Mouse (Mus musculus) liver, adult 2 months (tissue): ENCODE measurements around the gene Ndufb8. TPM values are rescaled to one million over a fixed set of nuclear protein-coding genes. Genes with fewer than 3 reads are reported as not detected.

Experiments used
- DNase-seq: peaks from one replicate; pipeline ENCODE4 v3.0.0-alpha.2; 2011; ENCODE audit warnings: low read depth, low spot score; ENCODE audit errors: extremely low read depth
- H3K27ac ChIP-seq: fragments of 200-500 bp; replicated peaks from 2 replicates; pipeline ENCODE4 v1.5.1; 2012; ENCODE audit warnings: low read depth, mild to moderate bottlenecking, control low read depth, inconsistent platforms, low read length; ENCODE audit not compliant: insufficient read depth
- H3K27me3 ChIP-seq: fragments of 200-500 bp; 2 replicates; pipeline ENCODE4 v1.6.1; 2012; ENCODE audit warnings: mild to moderate bottlenecking, moderate library complexity, low read length, inconsistent platforms; ENCODE audit not compliant: control insufficient read depth, insufficient read depth
- H3K36me3 ChIP-seq: fragments of 200-500 bp; 2 replicates; pipeline ENCODE4 v1.6.1; 2012; ENCODE audit warnings: low read length, inconsistent platforms; ENCODE audit not compliant: control insufficient read depth, insufficient read depth
- H3K4me1 ChIP-seq: fragments of 200-500 bp; 2 replicates; pipeline ENCODE4 v1.6.1; 2011; ENCODE audit warnings: low read length; ENCODE audit not compliant: control insufficient read depth, insufficient read depth
- H3K4me3 ChIP-seq: fragments of 200-500 bp; 2 replicates; pipeline ENCODE4 v1.5.1; 2011; ENCODE audit warnings: low read depth, mild to moderate bottlenecking, control low read depth, low read length, moderate library complexity; ENCODE audit not compliant: insufficient read depth
- H3K79me2 ChIP-seq: fragments of 200-500 bp; 2 replicates; pipeline ENCODE4 v1.6.1; 2012; ENCODE audit warnings: inconsistent platforms, mild to moderate bottlenecking, low read length, moderate library complexity; ENCODE audit not compliant: control insufficient read depth, insufficient read depth
- H3K9ac ChIP-seq: fragments of 200-500 bp; 2 replicates; pipeline ENCODE4 v1.6.1; 2012; ENCODE audit warnings: low read depth, mild to moderate bottlenecking, control low read depth, inconsistent platforms, low read length
- CTCF ChIP-seq: fragments of 200-500 bp; IDR thresholded peaks from 2 replicates; pipeline ENCODE4 v1.5.1; 2011; ENCODE audit warnings: low read depth, low read length, control low read depth
- POLR2A ChIP-seq: fragments of 200-500 bp; IDR thresholded peaks from 2 replicates; pipeline ENCODE4 v1.6.1; 2011; ENCODE audit warnings: low read length, control low read depth; ENCODE audit not compliant: insufficient read depth; ENCODE audit errors: extremely low read depth
- WGBS: fragments of 180-500 bp; shearing (Covaris S2); methylation state at CpG from one replicate; pipeline ENCODE4 v1.1.7; 2018; 5-methylcytosine and 5-hydroxymethylcytosine counted together
- polyA plus RNA-seq: library from polyadenylated mRNA; depleted of rRNA; stranded (reverse); fragments of >200 nt; gene quantifications from 2 replicates; pipeline ENCODE4 v1.2.3, GENCODE M21; 2012
- total RNA-seq: library from RNA; depleted of rRNA; stranded (reverse); fragments of >200 nt; gene quantifications from 2 replicates; pipeline ENCODE4 v1.2.3, GENCODE M21; 2014

The Ndufb8 gene
- total and polyA plus RNA-seq, 2 experiments = 394 to 570 TPM

GRCm38 (mm10) chr19:44514521-44515451, 40.5 kb downstream of the Ndufb8 start:
- DNase-seq = peak; percentile 10
- 43% methylated on average over 14 of the region's 14 CpGs for WGBS

DNA sequence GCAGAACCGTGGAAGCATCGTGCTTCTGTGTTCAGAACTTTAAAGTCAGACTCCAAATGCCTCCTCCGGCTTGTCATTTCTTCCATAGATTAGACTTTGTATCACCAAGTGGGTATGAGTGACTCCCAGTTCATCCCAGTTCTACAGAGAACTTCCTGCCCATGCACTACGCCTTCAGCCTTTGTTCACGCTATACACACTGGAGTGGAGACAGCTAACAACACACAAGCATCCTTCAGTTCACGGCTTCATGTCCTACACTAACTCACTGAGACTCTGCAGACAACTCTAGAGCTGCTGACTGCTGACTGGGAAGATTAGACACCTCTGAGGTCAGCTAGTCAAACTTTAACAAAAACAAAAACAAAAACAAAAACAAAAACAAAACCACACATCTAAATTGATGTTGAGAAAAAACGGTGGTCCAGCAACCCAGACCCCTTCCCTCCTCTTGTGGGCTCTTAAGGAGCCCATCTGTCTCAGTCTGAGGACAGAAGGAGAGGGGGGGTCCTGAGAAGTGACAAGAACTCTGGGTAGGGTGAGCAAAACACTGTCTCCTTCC, 41.2 kb downstream of the Ndufb8 start:
- DNase-seq = no peak
- H3K27ac ChIP-seq = no peak overlapping the region
- TF ChIP-seq POLR2A (no peak), CTCF (no peak)
- H3K4me3 ChIP-seq = no peak overlapping the region
- no peaks in the 10 kb centered on the region; the same call in 1 of the 2 replicates for H3K36me3 ChIP-seq
- H3K9ac ChIP-seq = no peak overlapping the region
- peaks cover 12% of the 10 kb centered on the region for H3K27me3 ChIP-seq
- 29% methylated on average over 7 of the region's 7 CpGs for WGBS
- no peaks in the 10 kb centered on the region for H3K79me2 ChIP-seq
- H3K4me1 ChIP-seq = no peaks in the 10 kb centered on the region

More at GRCm38 (mm10) chr19:44514521-44515451, 40.5 kb downstream of the Ndufb8 start:
- Histone ChIP-seq H3K27ac (no peak overlapping the region), H3K4me3 (no peak overlapping the region), H3K27me3 (peaks cover 10% of the 10 kb centered on the region), H3K9ac (no peak overlapping the region), H3K79me2 (no peaks in the 10 kb centered on the region), H3K4me1 (no peaks in the 10 kb centered on the region), H3K36me3 (no peaks in the 10 kb centered on the region; the same call in 1 of the 2 replicates)
- TF ChIP-seq POLR2A (no peak), CTCF (no peak)

DNA sequence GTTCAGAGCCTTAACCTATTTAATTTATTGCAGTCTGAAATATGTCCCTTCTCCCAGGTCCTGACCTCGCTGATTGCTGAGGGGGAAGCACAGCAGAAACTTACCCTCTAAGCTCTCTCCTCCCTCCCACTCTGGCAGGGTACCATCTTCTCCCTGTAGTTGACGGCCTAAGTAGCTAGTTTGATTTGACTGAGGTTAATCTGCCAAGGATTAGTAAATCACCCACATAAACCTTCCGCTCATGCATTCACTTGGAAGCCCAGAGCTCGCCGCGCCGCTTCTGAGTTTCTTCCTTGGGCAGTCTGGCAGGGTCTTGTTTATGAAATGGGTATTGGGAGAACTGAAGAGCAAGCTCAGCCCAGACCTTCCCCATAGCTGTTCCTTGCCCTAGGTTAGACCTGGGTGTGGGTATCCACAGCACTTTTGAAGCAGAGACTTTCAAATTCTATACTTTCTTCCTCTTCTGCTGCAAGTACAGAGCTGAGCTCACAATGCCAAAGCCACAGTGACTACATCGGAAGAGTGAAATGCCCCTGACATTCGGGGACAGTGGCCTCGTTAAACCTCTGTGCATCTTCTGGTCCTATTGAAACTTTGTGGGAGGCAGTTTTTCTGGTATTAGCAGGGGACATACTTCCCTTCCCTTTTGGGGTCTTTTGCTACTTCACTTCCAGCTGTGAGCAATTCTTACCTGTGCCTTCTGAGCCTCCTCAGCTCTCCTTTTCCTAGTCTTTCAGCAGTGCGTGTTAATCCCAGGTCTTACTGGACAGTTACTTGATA, 42.0 kb downstream of the Ndufb8 start:
- H3K9ac ChIP-seq = no peak overlapping the region
- H3K4me3 ChIP-seq = no peak overlapping the region
- peaks cover 12% of the 10 kb centered on the region for H3K27me3 ChIP-seq
- H3K79me2 ChIP-seq = no peaks in the 10 kb centered on the region
- no peak overlapping the region for H3K27ac ChIP-seq
- H3K36me3 ChIP-seq = no peaks in the 10 kb centered on the region; the same call in 1 of the 2 replicates
- no peaks in the 10 kb centered on the region for H3K4me1 ChIP-seq
- WGBS = 28% methylated on average over 11 of the region's 11 CpGs
- no peak for TF ChIP-seq CTCF
- no peak for TF ChIP-seq POLR2A
- no peak for DNase-seq

DNA sequence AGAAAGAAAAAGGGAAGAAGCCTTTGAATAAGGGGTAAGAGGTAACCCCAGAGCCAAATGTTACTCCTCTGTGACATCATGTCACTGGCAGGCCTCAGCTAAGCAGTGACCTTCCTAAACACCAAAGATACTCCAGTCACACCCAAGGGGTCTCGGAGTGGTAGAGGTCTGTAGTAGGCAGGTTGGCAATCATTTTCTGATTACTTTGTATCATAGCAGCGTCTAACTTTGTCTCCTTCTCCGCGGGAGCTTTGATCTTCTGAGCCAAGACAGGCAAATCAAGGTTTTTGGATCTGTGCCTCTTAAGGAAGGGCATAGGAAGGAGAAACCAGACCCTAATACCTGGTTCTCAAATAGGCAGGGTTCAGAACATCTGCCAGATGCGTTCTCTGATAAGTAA, 42.6 kb downstream of the Ndufb8 start:
- H3K4me1 ChIP-seq = no peaks in the 10 kb centered on the region
- H3K27ac ChIP-seq = no peak overlapping the region
- H3K36me3 ChIP-seq = no peaks in the 10 kb centered on the region; the same call in 1 of the 2 replicates
- no peak for DNase-seq
- no peak overlapping the region for H3K9ac ChIP-seq
- H3K79me2 ChIP-seq = no peaks in the 10 kb centered on the region
- no peak overlapping the region for H3K4me3 ChIP-seq
- 32% methylated on average over 5 of the region's 5 CpGs for WGBS
- peaks cover 12% of the 10 kb centered on the region for H3K27me3 ChIP-seq
- no peak for TF ChIP-seq POLR2A
- TF ChIP-seq CTCF = no peak

DNA sequence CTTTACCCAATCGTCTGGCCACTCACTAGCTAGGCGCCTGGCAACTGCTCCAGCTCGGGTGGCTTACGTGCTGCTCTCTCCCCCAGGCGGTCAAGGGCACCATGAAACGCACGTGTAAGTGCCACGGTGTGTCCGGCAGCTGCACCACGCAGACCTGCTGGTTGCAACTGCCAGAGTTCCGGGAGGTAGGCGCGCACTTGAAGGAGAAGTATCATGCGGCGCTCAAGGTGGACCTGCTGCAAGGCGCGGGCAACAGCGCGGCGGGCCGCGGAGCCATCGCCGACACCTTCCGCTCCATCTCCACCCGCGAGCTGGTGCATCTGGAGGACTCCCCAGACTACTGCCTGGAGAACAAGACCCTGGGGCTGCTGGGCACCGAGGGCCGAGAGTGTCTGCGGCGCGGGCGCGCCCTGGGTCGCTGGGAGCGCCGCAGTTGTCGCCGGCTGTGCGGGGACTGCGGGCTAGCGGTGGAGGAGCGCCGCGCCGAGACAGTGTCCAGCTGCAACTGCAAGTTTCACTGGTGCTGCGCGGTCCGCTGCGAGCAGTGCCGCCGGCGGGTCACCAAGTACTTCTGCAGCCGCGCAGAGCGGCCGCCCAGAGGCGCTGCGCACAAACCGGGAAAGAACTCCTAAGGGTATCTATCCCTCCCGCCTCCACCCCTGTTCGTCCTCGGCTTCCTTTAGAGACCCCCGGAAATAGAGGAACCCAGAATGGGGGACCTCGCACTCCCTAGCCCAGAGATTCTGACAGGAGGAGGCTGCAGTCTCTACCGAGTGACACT, 43.6 kb downstream of the Ndufb8 start:
- DNase-seq = no peak
- no peaks in the 10 kb centered on the region for H3K4me1 ChIP-seq
- TF ChIP-seq CTCF = no peak
- TF ChIP-seq POLR2A = no peak
- H3K27me3 ChIP-seq = peaks cover 12% of the 10 kb centered on the region
- peak overlapping the region; percentile 6; the same call in 1 of the 2 replicates for H3K4me3 ChIP-seq
- WGBS = 3% methylated on average over 66 of the region's 66 CpGs
- H3K36me3 ChIP-seq = no peaks in the 10 kb centered on the region
- H3K79me2 ChIP-seq = no peaks in the 10 kb centered on the region
- H3K27ac ChIP-seq = no peak overlapping the region
- peak overlapping the region; percentile 6; the same call in 1 of the 2 replicates for H3K9ac ChIP-seq
